Comparison of ENCODE assay signal across 22 mouse cellular contexts in the genomic region with DNA sequence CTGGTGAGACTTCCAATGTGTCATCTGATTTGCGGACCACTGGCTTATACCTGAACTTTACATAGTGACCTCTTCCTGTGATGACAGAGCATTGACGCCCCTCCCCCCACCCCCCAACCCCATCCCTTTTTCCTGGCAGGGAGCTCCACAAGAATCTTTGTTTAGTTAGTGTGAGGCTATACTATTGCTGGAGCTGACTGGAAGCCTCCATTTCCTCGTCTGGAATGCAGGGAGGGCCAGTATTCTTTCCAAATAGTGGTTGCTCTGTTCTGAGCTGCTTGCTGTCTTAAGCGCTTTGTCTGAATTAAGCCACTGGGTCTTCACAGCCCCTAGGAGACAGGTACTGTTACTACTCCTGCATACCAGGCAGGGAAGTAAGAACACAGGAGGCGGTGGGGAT. TPM values are rescaled to one million over a fixed set of nuclear protein-coding genes. Genes with fewer than 3 reads are reported as not detected.
A peak's percentile ranks its signal among the peaks of the same experiment; 100 is the strongest.
DNase-seq lines count a peak whose midpoint lies in the region; ATAC-seq and TF ChIP-seq lines count a peak whose summit lies in the region.
"Had no signal": no experiment of that assay in that cellular context is flagged by ENCODE, and none has a peak within 500 bp of the region (broad histone marks: within the 10 kb centered on the region; RNA-seq: fewer than 3 reads in every experiment).

No protein-coding gene starts in this region.

- WGBS in forebrain, postnatal 0 days, result 59% methylated on average over 5 of the region's 5 CpGs
- WGBS in forebrain, embryonic 15.5 days, result 56% methylated on average over 5 of the region's 5 CpGs
- 39% methylated on average over 5 of the region's 5 CpGs for WGBS in lung, embryonic 15.5 days
- WGBS in embryonic facial prominence, embryonic 12.5 days, result 40% methylated on average over 5 of the region's 5 CpGs
- 46% methylated on average over 5 of the region's 5 CpGs for WGBS in limb, embryonic 10.5 days

- H3K27ac ChIP-seq in forebrain, postnatal 0 days (ENCODE audit: low read depth, low read length), result 0 out of 2 replicates have a peak overlapping the region, but pooled peaks have one; percentile 9
- H3K27ac ChIP-seq in forebrain, embryonic 15.5 days (replicated peaks), result no peak overlapping the region
- H3K27ac ChIP-seq in lung, embryonic 15.5 days, result peak overlapping the region; percentile 71
- H3K27ac ChIP-seq in embryonic facial prominence, embryonic 12.5 days, result peak overlapping the region; percentile 47; the same call in 1 of the 2 replicates
- H3K27ac ChIP-seq in limb, embryonic 10.5 days, result peak overlapping the region; percentile 38
- H3K27ac ChIP-seq: heart, adult 2 months; limb, embryonic 13.5 days; liver, embryonic 13.5 days; neural tube, embryonic 15.5 days had no signal

- H3K4me3 ChIP-seq in forebrain, postnatal 0 days (ENCODE audit: low read depth, low read length), result no peak overlapping the region
- H3K4me3 ChIP-seq in forebrain, embryonic 15.5 days, result no peak overlapping the region
- H3K4me3 ChIP-seq in lung, embryonic 15.5 days, result no peak overlapping the region
- no peak overlapping the region for H3K4me3 ChIP-seq in embryonic facial prominence, embryonic 12.5 days
- no peak overlapping the region for H3K4me3 ChIP-seq in limb, embryonic 10.5 days
- H3K4me3 ChIP-seq: heart, adult 2 months; limb, embryonic 13.5 days; liver, embryonic 13.5 days; neural tube, embryonic 15.5 days had no signal

- no peak for DNase-seq in forebrain, postnatal 0 days
- DNase-seq in lung, postnatal 25 days (ENCODE audit: low spot score), result no peak
- DNase-seq in limb, embryonic 10.5 days (ENCODE audit: low spot score), result no peak
- DNase-seq in ovary, postnatal 36 days (ENCODE audit: low spot score), result no peak
- DNase-seq: adrenal gland, postnatal 25 days; cerebellum, adult 8-10 months; cerebellum, postnatal 36 days; embryo, embryonic 11 days; gastrocnemius, postnatal 36 days; heart, adult 2 months; heart, postnatal 36 days; kidney, adult 2 months; kidney, postnatal 10 days; liver, embryonic 13.5 days had no signal

- H3K9ac ChIP-seq in forebrain, postnatal 0 days, result no peak overlapping the region
- H3K9ac ChIP-seq in forebrain, embryonic 15.5 days (replicated peaks), result no peak overlapping the region
- no peak overlapping the region for H3K9ac ChIP-seq in lung, embryonic 15.5 days
- no peak overlapping the region for H3K9ac ChIP-seq in embryonic facial prominence, embryonic 12.5 days
- H3K9ac ChIP-seq: liver, embryonic 13.5 days; neural tube, embryonic 15.5 days had no signal

- no peaks in the 10 kb centered on the region for H3K36me3 ChIP-seq in forebrain, postnatal 0 days (ENCODE audit: insufficient read depth)
- H3K36me3 ChIP-seq in forebrain, embryonic 15.5 days, result no peaks in the 10 kb centered on the region
- no peaks in the 10 kb centered on the region for H3K36me3 ChIP-seq in lung, embryonic 15.5 days
- no peaks in the 10 kb centered on the region for H3K36me3 ChIP-seq in embryonic facial prominence, embryonic 12.5 days
- H3K36me3 ChIP-seq in limb, embryonic 10.5 days, result no peaks in the 10 kb centered on the region
- H3K36me3 ChIP-seq: limb, embryonic 13.5 days; liver, embryonic 13.5 days; neural tube, embryonic 15.5 days had no signal

- H3K27me3 ChIP-seq in forebrain, postnatal 0 days (ENCODE audit: insufficient read depth, low read length), result no peaks in the 10 kb centered on the region
- H3K27me3 ChIP-seq in forebrain, embryonic 15.5 days, result no peaks in the 10 kb centered on the region
- no peaks in the 10 kb centered on the region for H3K27me3 ChIP-seq in lung, embryonic 15.5 days
- H3K27me3 ChIP-seq in embryonic facial prominence, embryonic 12.5 days, result peaks cover 12% of the 10 kb centered on the region; the same call in 1 of the 2 replicates
- peaks cover 15% of the 10 kb centered on the region; the same call in 1 of the 2 replicates for H3K27me3 ChIP-seq in limb, embryonic 10.5 days (ENCODE audit: low read depth, poor library complexity, severe bottlenecking)
- H3K27me3 ChIP-seq: liver, embryonic 13.5 days; neural tube, embryonic 15.5 days had no signal

- TF ChIP-seq CTCF in forebrain, postnatal 0 days (IDR thresholded peaks at IDR 0.05; ENCODE audit: low read depth), result no peak

- H3K4me2 ChIP-seq in forebrain, postnatal 0 days (ENCODE audit: low read depth), result no peak overlapping the region
- no peak overlapping the region for H3K4me2 ChIP-seq in forebrain, embryonic 15.5 days (replicated peaks)
- no peak overlapping the region for H3K4me2 ChIP-seq in lung, embryonic 15.5 days
- no peak overlapping the region for H3K4me2 ChIP-seq in embryonic facial prominence, embryonic 12.5 days (replicated peaks)
- H3K4me2 ChIP-seq: limb, embryonic 13.5 days; liver, embryonic 13.5 days; neural tube, embryonic 15.5 days had no signal

- H3K9me3 ChIP-seq in forebrain, postnatal 0 days (ENCODE audit: low read length), result no peaks in the 10 kb centered on the region
- no peaks in the 10 kb centered on the region for H3K9me3 ChIP-seq in forebrain, embryonic 15.5 days
- H3K9me3 ChIP-seq in lung, embryonic 15.5 days, result no peaks in the 10 kb centered on the region
- H3K9me3 ChIP-seq in embryonic facial prominence, embryonic 12.5 days, result no peaks in the 10 kb centered on the region
- no peaks in the 10 kb centered on the region for H3K9me3 ChIP-seq in limb, embryonic 10.5 days (replicated peaks)
- H3K9me3 ChIP-seq: liver, embryonic 13.5 days; neural tube, embryonic 15.5 days had no signal

- peak; percentile 36 for ATAC-seq in forebrain, postnatal 0 days
- no peak for ATAC-seq in forebrain, embryonic 15.5 days (replicated peaks)
- ATAC-seq in lung, embryonic 15.5 days (ENCODE audit: borderline replicate concordance, extremely low read depth, low FRiP score, low TSS enrichment), result peak; percentile 50
- ATAC-seq in embryonic facial prominence, embryonic 12.5 days (ENCODE audit: insufficient number of reproducible peaks, insufficient read depth, low FRiP score, low TSS enrichment), result no peak
- no peak for ATAC-seq in erythroblast, adult 5-6 weeks (replicated peaks; ENCODE audit: low FRiP score, poor library complexity, severe bottlenecking)
- ATAC-seq: forebrain, embryonic 14.5 days; lung, postnatal 0 days had no signal

- H3K4me1 ChIP-seq in forebrain, postnatal 0 days (ENCODE audit: insufficient read depth), result no peaks in the 10 kb centered on the region
- H3K4me1 ChIP-seq in forebrain, embryonic 15.5 days, result no peaks in the 10 kb centered on the region; the same call in 1 of the 2 replicates
- H3K4me1 ChIP-seq in lung, embryonic 15.5 days, result peaks cover 18% of the 10 kb centered on the region
- 0 out of 2 replicates have a peak, but pooled peaks cover 14% of the 10 kb centered on the region for H3K4me1 ChIP-seq in embryonic facial prominence, embryonic 12.5 days
- H3K4me1 ChIP-seq in limb, embryonic 10.5 days, result peaks cover 25% of the 10 kb centered on the region
- H3K4me1 ChIP-seq: liver, embryonic 13.5 days had no signal

RNA-seq across cellular contexts. Expression of a gene that starts 53.7 kb away (rescaled TPM):
- total RNA-seq in forebrain, postnatal 0 days (2014; rRNA removed), result 28.7 and 35.6 TPM in 2 replicates
- 4.5 and 5.0 TPM in 2 replicates for polyA plus RNA-seq in forebrain, postnatal 0 days (2015; fragmentation: Nextera tagmentation; extraction: Ambion mirVana)
- 6.6 and 6.7 TPM in 2 replicates for polyA plus RNA-seq in forebrain, embryonic 15.5 days (2015; fragmentation: Nextera tagmentation; extraction: Ambion mirVana)
- polyA plus RNA-seq in lung, embryonic 15.5 days (2015; fragmentation: Nextera tagmentation; extraction: Ambion mirVana), result 8.4 TPM in 2 replicates
- 15.1 and 17.5 TPM in 2 replicates for polyA plus RNA-seq in embryonic facial prominence, embryonic 12.5 days (2016; fragmentation: Nextera tagmentation; extraction: Ambion mirVana)
- 13.1 and 13.4 TPM in 2 replicates for polyA plus RNA-seq in limb, embryonic 10.5 days (2016; fragmentation: Nextera tagmentation; extraction: Ambion mirVana)
- total RNA-seq in erythroblast, adult 5-6 weeks (2015; ENCODE audit: low replicate concordance), result 0.42 TPM in 1 of 2 replicates, not detected in the other
- total RNA-seq in erythroblast, adult 5-6 weeks (2017; ENCODE audit: low replicate concordance), result 0.51 and 0.84 TPM in 2 replicates

Comparison
In these comparisons a context has a peak if more than half of its experiments do, and no peak if none do; other contexts are left out.
1. ATAC-seq: peak in forebrain, postnatal 0 days (single experiment) and lung, embryonic 15.5 days (single experiment); none in forebrain, embryonic 15.5 days (single experiment), embryonic facial prominence, embryonic 12.5 days (single experiment) and erythroblast, adult 5-6 weeks (single experiment).